Mouse (Mus musculus) cerebellum, adult 2 months (tissue): ENCODE measurements around the gene Gpr62. TPM values are rescaled to one million over a fixed set of nuclear protein-coding genes. Genes with fewer than 3 reads are reported as not detected.
"Not testable (repeated sequence)": the region's sequence is repeated elsewhere in the genome, so short reads cannot be mapped to it uniquely, and the experiment has no call there.

Experiments used
- DNase-seq, 2 experiments: peaks; one replicate each; pipeline ENCODE4 v3.0.0; 2021
- H3K27ac ChIP-seq: fragments of 200-500 bp; 2 replicates; pipeline ENCODE4 v1.5.1; 2012; ENCODE audit warnings: low read length, control low read depth, inconsistent platforms; ENCODE audit not compliant: insufficient read depth
- H3K27me3 ChIP-seq: fragments of 200-500 bp; 2 replicates; pipeline ENCODE4 v1.6.1; 2012; ENCODE audit warnings: inconsistent platforms, mild to moderate bottlenecking, low read length, moderate library complexity; ENCODE audit not compliant: control insufficient read depth, insufficient read depth
- H3K4me1 ChIP-seq: fragments of 200-500 bp; 2 replicates; pipeline ENCODE4 v1.6.1; 2011; ENCODE audit warnings: low read length; ENCODE audit not compliant: control insufficient read depth, insufficient read depth
- H3K4me3 ChIP-seq: fragments of 200-500 bp; replicated peaks from 2 replicates; pipeline ENCODE3; 2011; ENCODE audit warnings: mild to moderate bottlenecking, low read depth, low read length, control low read depth; ENCODE audit not compliant: insufficient read depth
- CTCF ChIP-seq: fragments of 200-500 bp; IDR thresholded peaks from 2 replicates; pipeline ENCODE4 v1.5.1; 2011; ENCODE audit warnings: low read depth, mild to moderate bottlenecking, control low read depth, low read length, moderate library complexity, borderline replicate concordance; ENCODE audit not compliant: insufficient read depth
- POLR2A ChIP-seq: fragments of 200-500 bp; IDR thresholded peaks from 2 replicates; pipeline ENCODE4 v1.6.1; 2011; ENCODE audit warnings: low read length, control low read depth, borderline replicate concordance; ENCODE audit not compliant: insufficient read depth
- WGBS: fragments of 180-500 bp; shearing (Covaris S2); methylation state at CpG from one replicate; pipeline ENCODE4 v1.1.7; 2018; 5-methylcytosine and 5-hydroxymethylcytosine counted together
- polyA plus RNA-seq: library from polyadenylated mRNA; depleted of rRNA; stranded (reverse); fragments of >200 nt; gene quantifications from 2 replicates; pipeline ENCODE4 v1.2.3, GENCODE M21; 2012; rRNA removed

The Gpr62 gene
- 27.9 and 30.7 TPM in 2 replicates for polyA plus RNA-seq

GRCm38 (mm10) chr9:106465571-106466200, at the start of gene Gpr62:
Gene Gpr62, minus strand, starts transcription at chr9:106465938.
- DNase-seq: peak; percentile 82 to 84
- 4% methylated on average over 26 of the region's 26 CpGs for WGBS

GRCm38 (mm10) chr9:106514273-106514672, 48.5 kb upstream of the Gpr62 start, which contains the start of gene Iqcf5:
Gene Iqcf5, plus strand, starts transcription at chr9:106514573.
- TF ChIP-seq POLR2A (no peak), CTCF (no peak)
- Histone ChIP-seq H3K4me3 (no peak within 1 kb of the TSS), H3K27me3 (no peaks in the 10 kb centered on the region), H3K4me1 (no peaks in the 10 kb centered on the region), H3K27ac (no peak within 1 kb of the TSS)
- 86% methylated on average over 4 of the region's 4 CpGs for WGBS
- no peak for DNase-seq

More at GRCm38 (mm10) chr9:106465571-106466200, at the start of gene Gpr62:
- TF ChIP-seq POLR2A (peak; percentile 67; the same call in 1 of the 2 replicates), CTCF (no peak)
- H3K4me3 ChIP-seq: peak within 1 kb of the TSS; percentile 52
- peak within 1 kb of the TSS; percentile 100 for H3K27ac ChIP-seq
- no peaks in the 10 kb centered on the region for H3K27me3 ChIP-seq
- H3K4me1 ChIP-seq: peaks cover 7% of the 10 kb centered on the region; the same call in 1 of the 2 replicates

GRCm38 (mm10) chr9:106513566-106513965, 47.8 kb upstream of the Gpr62 start:
- Histone ChIP-seq H3K27me3 (no peaks in the 10 kb centered on the region), H3K4me3 (no peak overlapping the region), H3K4me1 (no peaks in the 10 kb centered on the region), H3K27ac (no peak overlapping the region)
- DNase-seq: no peak
- WGBS: 78% methylated on average over 6 of the region's 6 CpGs
- TF ChIP-seq CTCF (no peak), POLR2A (no peak)

- WGBS: 49% methylated on average over 13 of the region's 13 CpGs
- DNase-seq: no peak
- Histone ChIP-seq H3K4me1 (no peaks in the 10 kb centered on the region), H3K4me3 (no peak overlapping the region), H3K27ac (no peak overlapping the region), H3K27me3 (no peaks in the 10 kb centered on the region)
- TF ChIP-seq POLR2A: no peak
- no peak for TF ChIP-seq CTCF
Observed at GRCm38 (mm10) chr9:106512729-106513450, 47.2 kb upstream of the Gpr62 start.

GRCm38 (mm10) chr9:106509356-106509755, 43.6 kb upstream of the Gpr62 start:
- no peak for DNase-seq
- no peaks in the 10 kb centered on the region for H3K27me3 ChIP-seq
- 94% methylated on average over 10 of the region's 10 CpGs for WGBS
- TF ChIP-seq POLR2A (no peak), CTCF (no peak)
- no peak overlapping the region for H3K4me3 ChIP-seq
- no peak overlapping the region for H3K27ac ChIP-seq
- no peaks in the 10 kb centered on the region for H3K4me1 ChIP-seq

- DNase-seq: no peak
- Histone ChIP-seq H3K4me1 (no peaks in the 10 kb centered on the region), H3K27ac (no peak overlapping the region), H3K27me3 (no peaks in the 10 kb centered on the region), H3K4me3 (no peak overlapping the region)
- TF ChIP-seq POLR2A: no peak
- no peak for TF ChIP-seq CTCF
- 74% methylated on average over 6 of the region's 6 CpGs for WGBS
Observed at GRCm38 (mm10) chr9:106504246-106504645, 38.5 kb upstream of the Gpr62 start.

- Histone ChIP-seq H3K4me1 (no peaks in the 10 kb centered on the region), H3K27me3 (no peaks in the 10 kb centered on the region), H3K4me3 (no peak overlapping the region), H3K27ac (no peak overlapping the region)
- DNase-seq: no peak
- TF ChIP-seq POLR2A (no peak), CTCF (no peak)
- 71% methylated on average over 22 of the region's 22 CpGs for WGBS
Observed at GRCm38 (mm10) chr9:106501846-106502245, 36.1 kb upstream of the Gpr62 start.

GRCm38 (mm10) chr9:106499667-106500066, 33.9 kb upstream of the Gpr62 start, which contains the start of gene Iqcf1:
Gene Iqcf1, plus strand, starts transcription at chr9:106499967.
- TF ChIP-seq POLR2A (no peak), CTCF (no peak)
- Histone ChIP-seq H3K4me1 (no peaks in the 10 kb centered on the region), H3K27me3 (no peaks in the 10 kb centered on the region), H3K27ac (no peak within 1 kb of the TSS), H3K4me3 (no peak within 1 kb of the TSS)
- no peak for DNase-seq
- WGBS: 93% methylated on average over 6 of the region's 6 CpGs

- H3K4me3 ChIP-seq, H3K27me3 ChIP-seq, DNase-seq, H3K27ac ChIP-seq, H3K4me1 ChIP-seq: not testable (repeated sequence)
- 76% methylated on average over 6 of the region's 6 CpGs for WGBS
Observed at GRCm38 (mm10) chr9:106487602-106488001, 21.9 kb upstream of the Gpr62 start.
